Mouse (Mus musculus): ENCODE measurements around the gene Scube1. TPM values are rescaled to one million over a fixed set of nuclear protein-coding genes. Genes with fewer than 3 reads are reported as not detected.
A peak's percentile ranks its signal among the peaks of the same experiment; 100 is the strongest.

The Scube1 gene
- total and polyA plus RNA-seq, 2 experiments from 2014 or later, result 4.7 to 14.9 TPM

GRCm38 (mm10) chr15:83742018-83742417 lies 17.2 kb upstream of the Scube1 start:
- H3K9me3 ChIP-seq (ENCODE audit: low read length), result no peaks in the 10 kb centered on the region

DNA sequence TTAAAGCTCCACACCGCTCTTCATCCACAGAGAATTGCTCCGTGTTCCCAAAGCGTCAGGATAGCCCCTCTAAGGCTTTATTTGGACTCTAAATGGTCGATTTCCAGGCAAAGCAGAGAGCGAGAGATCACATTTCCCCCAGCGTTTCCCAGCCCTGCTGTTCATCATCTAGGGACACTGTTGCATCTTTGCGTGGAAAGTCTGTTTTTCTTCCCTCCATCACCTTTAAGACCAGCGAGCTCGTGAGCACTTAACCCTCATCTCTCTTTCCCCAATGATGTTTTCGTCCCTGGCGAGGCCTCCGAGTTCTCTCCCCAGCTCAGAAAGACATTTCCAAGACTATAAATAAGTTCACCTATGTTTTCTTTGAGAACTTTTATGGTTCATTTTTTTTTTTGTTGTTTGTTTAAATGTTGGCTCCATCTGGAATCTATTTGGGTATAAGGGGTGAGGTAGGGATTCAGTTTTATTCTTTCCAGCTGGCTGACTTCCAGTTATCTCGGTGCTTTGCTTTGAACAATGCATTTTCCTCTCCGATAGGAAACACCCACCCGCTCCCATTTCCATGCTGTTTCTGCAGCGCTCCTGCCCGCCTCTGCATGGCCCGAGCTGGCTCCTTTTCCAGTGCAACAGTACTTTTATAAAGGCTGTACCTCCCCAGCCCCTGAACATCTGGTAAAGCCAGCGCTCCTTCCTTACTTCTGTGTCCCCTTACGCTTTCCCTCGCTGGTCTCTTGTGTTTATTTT lies 16.0 kb upstream of the Scube1 start:
- no peaks in the 10 kb centered on the region for H3K9me3 ChIP-seq (ENCODE audit: low read length)
- H3K9ac ChIP-seq (replicated peaks; ENCODE audit: low read length, poor library complexity, severe bottlenecking), result no peak overlapping the region
- no peak overlapping the region for H3K27ac ChIP-seq (ENCODE audit: low read depth, low read length)
- no peak for TF ChIP-seq CTCF (IDR thresholded peaks at IDR 0.05)
- no peak overlapping the region for H3K4me2 ChIP-seq (ENCODE audit: low read depth, low read length, poor library complexity, severe bottlenecking)
- no peaks in the 10 kb centered on the region for H3K36me3 ChIP-seq (ENCODE audit: insufficient read depth, low read length)
- H3K4me1 ChIP-seq (ENCODE audit: insufficient read depth, low read length), result no peaks in the 10 kb centered on the region
- no peaks in the 10 kb centered on the region for H3K27me3 ChIP-seq (ENCODE audit: insufficient read depth, low read length)
- no peak overlapping the region for H3K4me3 ChIP-seq (ENCODE audit: low read depth, low read length)
- DNase-seq (ENCODE audit: low spot score), result no peak
- 29% methylated on average over 21 of the region's 21 CpGs for WGBS
- no peak for ATAC-seq (ENCODE audit: low FRiP score)

More at GRCm38 (mm10) chr15:83742018-83742417, 17.2 kb upstream of the Scube1 start:
- TF ChIP-seq CTCF (IDR thresholded peaks at IDR 0.05), result no peak
- no peak overlapping the region for H3K4me3 ChIP-seq (ENCODE audit: low read depth, low read length)
- H3K9ac ChIP-seq (replicated peaks; ENCODE audit: low read length, poor library complexity, severe bottlenecking), result no peak overlapping the region
- H3K36me3 ChIP-seq (ENCODE audit: insufficient read depth, low read length), result no peaks in the 10 kb centered on the region
- no peaks in the 10 kb centered on the region for H3K4me1 ChIP-seq (ENCODE audit: insufficient read depth, low read length)
- 82% methylated on average over 1 of the region's 1 CpGs for WGBS
- H3K4me2 ChIP-seq (ENCODE audit: low read depth, low read length, poor library complexity, severe bottlenecking), result no peak overlapping the region
- ATAC-seq (ENCODE audit: low FRiP score), result no peak
- no peaks in the 10 kb centered on the region for H3K27me3 ChIP-seq (ENCODE audit: insufficient read depth, low read length)
- H3K27ac ChIP-seq (ENCODE audit: low read depth, low read length), result no peak overlapping the region
- no peak for DNase-seq (ENCODE audit: low spot score)

- no peak overlapping the region for H3K4me2 ChIP-seq (ENCODE audit: low read depth, low read length, poor library complexity, severe bottlenecking)
- ATAC-seq (ENCODE audit: low FRiP score), result no peak
- no peaks in the 10 kb centered on the region for H3K9me3 ChIP-seq (ENCODE audit: low read length)
- peaks cover 18% of the 10 kb centered on the region; the same call in 1 of the 2 replicates for H3K27me3 ChIP-seq (ENCODE audit: insufficient read depth, low read length)
- no peak overlapping the region for H3K4me3 ChIP-seq (ENCODE audit: low read depth, low read length)
- H3K27ac ChIP-seq (ENCODE audit: low read depth, low read length), result no peak overlapping the region
- WGBS, result 15% methylated on average over 3 of the region's 3 CpGs
- no peaks in the 10 kb centered on the region for H3K36me3 ChIP-seq (ENCODE audit: insufficient read depth, low read length)
- peaks cover 10% of the 10 kb centered on the region; the same call in 1 of the 2 replicates for H3K4me1 ChIP-seq (ENCODE audit: insufficient read depth, low read length)
- H3K9ac ChIP-seq (replicated peaks; ENCODE audit: low read length, poor library complexity, severe bottlenecking), result no peak overlapping the region
- peak; percentile 73 for TF ChIP-seq CTCF (IDR thresholded peaks at IDR 0.05)
- peak; percentile 50 for DNase-seq (ENCODE audit: low spot score)
Observed at GRCm38 (mm10) chr15:83727626-83728025, 2.8 kb upstream of the Scube1 start.

GRCm38 (mm10) chr15:83726741-83727140 lies 1.9 kb upstream of the Scube1 start:
- Histone ChIP-seq H3K4me2 (ENCODE audit: low read depth, low read length, poor library complexity, severe bottlenecking) (no peak overlapping the region), H3K27ac (ENCODE audit: low read depth, low read length) (no peak overlapping the region), H3K9ac (replicated peaks; ENCODE audit: low read length, poor library complexity, severe bottlenecking) (no peak overlapping the region), H3K27me3 (ENCODE audit: insufficient read depth, low read length) (peaks cover 18% of the 10 kb centered on the region; the same call in 1 of the 2 replicates), H3K36me3 (ENCODE audit: insufficient read depth, low read length) (no peaks in the 10 kb centered on the region), H3K4me1 (ENCODE audit: insufficient read depth, low read length) (peaks cover 10% of the 10 kb centered on the region; the same call in 1 of the 2 replicates), H3K4me3 (ENCODE audit: low read depth, low read length) (no peak overlapping the region), H3K9me3 (ENCODE audit: low read length) (no peaks in the 10 kb centered on the region)
- 81% methylated on average over 5 of the region's 5 CpGs for WGBS
- TF ChIP-seq CTCF (IDR thresholded peaks at IDR 0.05), result no peak
- no peak for DNase-seq (ENCODE audit: low spot score)
- ATAC-seq (ENCODE audit: low FRiP score), result no peak

- Histone ChIP-seq H3K4me2 (ENCODE audit: low read depth, low read length, poor library complexity, severe bottlenecking) (peak overlapping the region; percentile 81), H3K9me3 (ENCODE audit: low read length) (no peaks in the 10 kb centered on the region), H3K4me3 (ENCODE audit: low read depth, low read length) (peak overlapping the region; percentile 59), H3K27me3 (ENCODE audit: insufficient read depth, low read length) (peaks cover 18% of the 10 kb centered on the region; the same call in 1 of the 2 replicates), H3K4me1 (ENCODE audit: insufficient read depth, low read length) (peaks cover 10% of the 10 kb centered on the region; the same call in 1 of the 2 replicates), H3K27ac (ENCODE audit: low read depth, low read length) (no peak overlapping the region), H3K36me3 (ENCODE audit: insufficient read depth, low read length) (no peaks in the 10 kb centered on the region), H3K9ac (replicated peaks; ENCODE audit: low read length, poor library complexity, severe bottlenecking) (no peak overlapping the region)
- no peak for TF ChIP-seq CTCF (IDR thresholded peaks at IDR 0.05)
- 9% methylated on average over 28 of the region's 28 CpGs for WGBS
- DNase-seq (ENCODE audit: low spot score) (peak; percentile 49), ATAC-seq (ENCODE audit: low FRiP score) (no peak)
Observed at GRCm38 (mm10) chr15:83725556-83726200, 857 bp upstream of the Scube1 start.

Data from midbrain, postnatal 0 days (tissue).